Mouse (Mus musculus) brain, embryonic 14.5 days (tissue): ENCODE data around the gene Med9.

Experiments
- CTCF ChIP-seq: fragments of 200-500 bp; IDR thresholded peaks from 2 replicates; pipeline ENCODE4 v1.5.1; 2012; ENCODE audit warnings: inconsistent platforms, mild to moderate bottlenecking, moderate library complexity, borderline replicate concordance; ENCODE audit not compliant: insufficient read depth, insufficient read length; ENCODE audit errors: extremely low read depth
- POLR2A ChIP-seq: fragments of 200-500 bp; IDR thresholded peaks from 2 replicates; pipeline ENCODE4 v1.6.1; 2012; ENCODE audit warnings: mild to moderate bottlenecking, inconsistent platforms, borderline replicate concordance; ENCODE audit not compliant: poor library complexity, insufficient read depth, insufficient read length, severe bottlenecking; ENCODE audit errors: extremely low read depth

- TF ChIP-seq CTCF: no peak
- TF ChIP-seq POLR2A: no peak
Measured at GRCm38 (mm10) chr11:60011516-60011915, 63.5 kb downstream of the Med9 start.
